Mouse (Mus musculus) forebrain, embryonic 11.5 days (tissue): ENCODE data around the gene Pou2f2. TPM values are rescaled to one million over a fixed set of nuclear protein-coding genes. Genes with fewer than 3 reads are reported as not detected.

Source experiments
- ATAC-seq: fragments of 200-750 bp; cut with Nextera tagmentation; replicated peaks from 2 replicates; pipeline ENCODE4 v1.8.0; 2017; ENCODE audit warnings: moderate TSS enrichment; ENCODE audit not compliant: low FRiP score
- DNase-seq: peaks from one replicate; pipeline ENCODE4 v3.0.0-alpha.2; 2017; ENCODE audit warnings: low spot score
- H3K27ac ChIP-seq: fragments of 300-500 bp; sonication (generic); 2 replicates; pipeline ENCODE4 v1.5.1; 2014; ENCODE audit warnings: low read depth, low read length
- H3K27me3 ChIP-seq: fragments of 300-500 bp; sonication (generic); 2 replicates; pipeline ENCODE4 v1.6.1; 2014; ENCODE audit warnings: mild to moderate bottlenecking, low read length, mixed read lengths; ENCODE audit not compliant: control insufficient read depth, insufficient read depth
- H3K36me3 ChIP-seq: fragments of 300-500 bp; sonication (generic); 2 replicates; pipeline ENCODE4 v1.6.1; 2014; ENCODE audit warnings: mild to moderate bottlenecking, low read length, moderate library complexity, mixed read lengths; ENCODE audit not compliant: control insufficient read depth, insufficient read depth
- H3K4me1 ChIP-seq: fragments of 300-500 bp; sonication (generic); replicated peaks from 2 replicates; pipeline ENCODE4 v1.6.1; 2014; ENCODE audit warnings: low read length, mixed read lengths; ENCODE audit not compliant: control insufficient read depth, insufficient read depth
- H3K4me2 ChIP-seq: fragments of 300-500 bp; sonication (generic); 2 replicates; pipeline ENCODE4 v1.6.1; 2014; ENCODE audit warnings: low read depth, mild to moderate bottlenecking, low read length, moderate library complexity, mixed read lengths; ENCODE audit not compliant: severe bottlenecking
- H3K4me3 ChIP-seq: fragments of 300-500 bp; sonication (generic); 2 replicates; pipeline ENCODE4 v1.5.1; 2014; ENCODE audit warnings: low read depth, low read length
- H3K9ac ChIP-seq: fragments of 300-500 bp; sonication (generic); 2 replicates; pipeline ENCODE4 v1.6.1; 2014; ENCODE audit warnings: low read length
- H3K9me3 ChIP-seq: fragments of 300-500 bp; sonication (generic); 2 replicates; pipeline ENCODE4 v1.6.1; 2016; ENCODE audit warnings: low read length, mixed read lengths; ENCODE audit not compliant: control insufficient read depth
- WGBS: fragments of 180-500 bp; shearing (Covaris S2); extraction: QIAGEN DNeasy Blood & Tissue Kit; methylation state at CpG from one replicate; pipeline ENCODE4 v1.1.7; 2014; 5-methylcytosine and 5-hydroxymethylcytosine counted together
- polyA plus RNA-seq: library from polyadenylated mRNA; unstranded; fragments of >200 nt; fragmentation: Nextera tagmentation; extraction: Ambion mirVana; gene quantifications from 2 replicates; pipeline ENCODE4 v1.2.1, GENCODE M21; 2014

The Pou2f2 gene
- polyA plus RNA-seq, 1 experiment from 2014 or later = 16.8 TPM

DNA sequence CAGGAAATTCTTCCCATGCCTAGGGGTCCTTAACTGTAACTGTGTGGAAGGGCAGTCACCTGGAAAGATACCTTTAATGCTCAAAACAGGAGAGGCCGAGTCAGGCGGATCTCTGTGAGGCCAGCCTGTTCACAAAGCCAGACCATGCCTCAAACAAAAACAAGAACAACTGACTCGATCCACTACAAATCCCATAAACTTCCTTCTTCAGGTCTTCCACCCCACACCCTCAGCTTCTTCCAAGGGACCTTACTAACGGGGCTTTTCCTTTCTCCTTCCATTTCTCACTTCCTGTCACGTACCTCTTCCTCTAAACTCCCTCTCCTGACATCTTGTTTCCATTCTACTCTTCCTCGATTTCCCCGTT, 103.2 kb downstream of the Pou2f2 start:
- DNase-seq (no peak), ATAC-seq (no peak)
- Histone ChIP-seq H3K4me3 (peak overlapping the region; percentile 94), H3K36me3 (peaks cover 4% of the 10 kb centered on the region), H3K4me2 (peak overlapping the region; percentile 63), H3K27me3 (no peaks in the 10 kb centered on the region), H3K9ac (peak overlapping the region; percentile 59), H3K27ac (peak overlapping the region; percentile 87), H3K4me1 (peaks cover 25% of the 10 kb centered on the region), H3K9me3 (no peaks in the 10 kb centered on the region)
- 23% methylated on average over 7 of the region's 7 CpGs for WGBS

DNA sequence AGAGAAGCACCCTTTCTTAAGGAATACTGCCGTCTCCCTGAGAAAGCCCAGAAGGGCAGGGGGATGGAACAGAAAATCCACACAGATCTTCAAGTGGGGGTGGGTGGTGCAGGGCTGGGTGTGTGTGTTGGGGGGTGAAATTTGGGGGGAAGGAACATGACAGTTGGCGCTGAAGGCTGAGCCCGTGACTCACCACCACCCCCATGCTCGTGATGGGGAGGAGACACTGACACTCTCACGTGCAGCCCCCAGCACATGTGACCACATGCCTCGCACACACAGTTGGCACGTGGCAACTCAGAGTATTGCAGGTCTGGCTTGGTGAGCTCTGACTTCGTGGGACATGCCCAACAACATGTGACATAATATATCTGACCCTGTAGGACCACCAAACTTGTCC, 105.6 kb downstream of the Pou2f2 start:
- no peak for DNase-seq
- Histone ChIP-seq H3K4me1 (peaks cover 44% of the 10 kb centered on the region), H3K9me3 (no peaks in the 10 kb centered on the region), H3K4me3 (no peak overlapping the region), H3K27me3 (no peaks in the 10 kb centered on the region), H3K27ac (no peak overlapping the region), H3K9ac (no peak overlapping the region), H3K36me3 (no peaks in the 10 kb centered on the region; the same call in 1 of the 2 replicates), H3K4me2 (no peak overlapping the region)
- ATAC-seq = no peak
- WGBS = 80% methylated on average over 8 of the region's 8 CpGs

DNA sequence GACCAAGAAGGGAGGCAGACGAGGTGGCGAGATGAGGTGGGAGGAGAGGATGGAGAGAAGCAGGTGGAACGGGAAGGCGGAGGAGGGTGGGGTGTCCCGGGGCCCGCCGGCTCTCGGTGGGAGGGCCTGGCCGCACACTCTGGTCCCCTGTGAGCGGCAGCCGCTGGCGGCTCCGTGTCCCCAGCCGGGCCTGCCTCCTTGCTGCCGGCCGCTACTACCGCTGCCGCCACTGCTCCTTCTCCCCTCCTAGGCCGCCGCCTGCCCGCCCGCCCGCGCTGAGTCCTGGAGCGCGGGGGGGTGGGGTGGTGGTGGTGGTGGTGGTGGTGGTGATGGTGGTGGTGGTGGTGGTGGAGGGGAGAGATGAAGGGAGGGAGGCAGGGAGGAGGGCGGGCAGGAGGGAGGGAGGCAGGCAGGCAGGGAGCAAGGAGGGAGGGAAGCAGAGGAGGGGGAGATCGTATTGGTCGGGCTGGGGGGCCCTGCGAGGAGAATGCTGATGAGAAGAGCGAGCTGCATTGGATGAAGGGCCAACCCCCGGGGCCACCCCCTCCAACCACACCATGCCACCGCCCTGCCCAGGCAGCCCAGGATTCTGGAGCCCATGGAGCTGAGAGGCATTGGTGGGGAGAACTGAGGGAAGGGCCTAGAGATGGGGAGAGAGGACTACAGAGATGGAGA, 106.7 kb downstream of the Pou2f2 start:
- Histone ChIP-seq H3K4me1 (peaks cover 44% of the 10 kb centered on the region), H3K4me3 (peak overlapping the region; percentile 78), H3K9me3 (no peaks in the 10 kb centered on the region), H3K9ac (peak overlapping the region; percentile 95), H3K27me3 (no peaks in the 10 kb centered on the region), H3K27ac (peak overlapping the region; percentile 91), H3K4me2 (peak overlapping the region; percentile 96), H3K36me3 (peaks cover 6% of the 10 kb centered on the region; the same call in 1 of the 2 replicates)
- peak; percentile 21 for ATAC-seq
- 1% methylated on average over 21 of the region's 33 CpGs for WGBS
- DNase-seq = peak; percentile 84

- peak within 1 kb of the TSS; percentile 78 for H3K4me3 ChIP-seq
- peak; percentile 71 for DNase-seq
- no peaks in the 10 kb centered on the region for H3K9me3 ChIP-seq
- H3K4me2 ChIP-seq = peak within 1 kb of the TSS; percentile 96
- no peaks in the 10 kb centered on the region for H3K27me3 ChIP-seq
- H3K4me1 ChIP-seq = peaks cover 44% of the 10 kb centered on the region
- H3K9ac ChIP-seq = peak within 1 kb of the TSS; percentile 95
- peaks cover 10% of the 10 kb centered on the region; the same call in 1 of the 2 replicates for H3K36me3 ChIP-seq
- ATAC-seq = peak; percentile 0; the same call in 1 of the 2 replicates
- H3K27ac ChIP-seq = peak within 1 kb of the TSS; percentile 91
- 0% methylated on average over 24 of the region's 28 CpGs for WGBS
These were observed 107.4 kb downstream of the Pou2f2 start, which contains the start of the genes Grik5 and Zfp574 for GRCm38 (mm10) chr7:25071979-25072715. TSS of gene Grik5 (minus strand) at chr7:25072346. TSS of gene Zfp574 (plus strand) at chr7:25072567.

GRCm38 (mm10) chr7:25068724-25069123, 110.8 kb downstream of the Pou2f2 start:
- WGBS = 13% methylated on average over 2 of the region's 2 CpGs
- H3K36me3 ChIP-seq = peaks cover 15% of the 10 kb centered on the region

GRCm38 (mm10) chr7:25067909-25068656, 111.4 kb downstream of the Pou2f2 start:
- Histone ChIP-seq H3K4me2 (no peak overlapping the region), H3K27ac (no peak overlapping the region), H3K27me3 (no peaks in the 10 kb centered on the region), H3K9ac (no peak overlapping the region), H3K4me1 (peaks cover 31% of the 10 kb centered on the region), H3K36me3 (peaks cover 15% of the 10 kb centered on the region), H3K4me3 (no peak overlapping the region), H3K9me3 (no peaks in the 10 kb centered on the region)
- 85% methylated on average over 22 of the region's 22 CpGs for WGBS
- DNase-seq (no peak), ATAC-seq (no peak)

More at GRCm38 (mm10) chr7:25068724-25069123, 110.8 kb downstream of the Pou2f2 start:
- Histone ChIP-seq H3K9ac (no peak overlapping the region), H3K9me3 (no peaks in the 10 kb centered on the region), H3K4me3 (no peak overlapping the region), H3K27me3 (no peaks in the 10 kb centered on the region), H3K4me2 (no peak overlapping the region), H3K27ac (no peak overlapping the region), H3K4me1 (peaks cover 37% of the 10 kb centered on the region)
- ATAC-seq = peak; percentile 42; the same call in 1 of the 2 replicates
- peak; percentile 71 for DNase-seq

DNA sequence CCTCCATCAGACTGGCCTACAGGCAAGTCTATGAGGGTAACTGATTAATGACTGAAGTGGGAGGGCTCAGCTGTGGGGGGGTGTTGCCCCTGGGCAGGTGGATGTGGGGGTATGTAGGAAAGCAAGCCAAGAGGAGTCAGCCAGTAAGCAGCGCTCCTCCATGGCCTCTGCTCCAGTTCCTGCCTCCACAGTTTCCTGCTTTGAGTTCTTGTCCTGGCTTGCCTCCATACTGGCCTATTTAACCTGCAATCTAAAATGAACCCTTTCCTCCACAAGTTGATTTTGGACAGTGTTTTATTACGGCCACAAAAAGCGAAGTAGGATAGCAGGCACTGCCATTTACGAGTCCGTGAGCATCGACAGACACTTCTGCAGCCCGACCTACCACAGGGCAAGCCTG, 112.2 kb downstream of the Pou2f2 start:
- no peak for DNase-seq
- no peak for ATAC-seq
- Histone ChIP-seq H3K27ac (no peak overlapping the region), H3K9me3 (no peaks in the 10 kb centered on the region), H3K36me3 (peaks cover 20% of the 10 kb centered on the region), H3K4me1 (peaks cover 29% of the 10 kb centered on the region), H3K9ac (no peak overlapping the region), H3K4me2 (no peak overlapping the region), H3K27me3 (no peaks in the 10 kb centered on the region), H3K4me3 (no peak overlapping the region)
- whole genome bisulfite sequencing = 97% methylated on average over 7 of the region's 7 CpGs

- H3K9me3 ChIP-seq = no peaks in the 10 kb centered on the region
- WGBS = 90% methylated on average over 8 of the region's 8 CpGs
- H3K27ac ChIP-seq = no peak overlapping the region
- no peak for DNase-seq
- no peak for ATAC-seq
- H3K4me3 ChIP-seq = no peak overlapping the region
- H3K9ac ChIP-seq = no peak overlapping the region
- H3K36me3 ChIP-seq = peaks cover 24% of the 10 kb centered on the region
- H3K27me3 ChIP-seq = no peaks in the 10 kb centered on the region
- peaks cover 6% of the 10 kb centered on the region for H3K4me1 ChIP-seq
- no peak overlapping the region for H3K4me2 ChIP-seq
These were observed 115.6 kb downstream of the Pou2f2 start for GRCm38 (mm10) chr7:25063900-25064299.
